Mouse (Mus musculus) stomach, postnatal 0 days (tissue): ENCODE results near the gene Gm13695.

ENCODE experiments used
- CTCF ChIP-seq: IDR thresholded peaks from 2 replicates; pipeline ENCODE4 v1.5.1; 2016; ENCODE audit warnings: antibody characterized with exemption, low read depth, mild to moderate bottlenecking, moderate library complexity
- EP300 ChIP-seq: optimal IDR thresholded peaks from 2 replicates; pipeline ENCODE3; 2016; ENCODE audit warnings: antibody characterized with exemption

DNA sequence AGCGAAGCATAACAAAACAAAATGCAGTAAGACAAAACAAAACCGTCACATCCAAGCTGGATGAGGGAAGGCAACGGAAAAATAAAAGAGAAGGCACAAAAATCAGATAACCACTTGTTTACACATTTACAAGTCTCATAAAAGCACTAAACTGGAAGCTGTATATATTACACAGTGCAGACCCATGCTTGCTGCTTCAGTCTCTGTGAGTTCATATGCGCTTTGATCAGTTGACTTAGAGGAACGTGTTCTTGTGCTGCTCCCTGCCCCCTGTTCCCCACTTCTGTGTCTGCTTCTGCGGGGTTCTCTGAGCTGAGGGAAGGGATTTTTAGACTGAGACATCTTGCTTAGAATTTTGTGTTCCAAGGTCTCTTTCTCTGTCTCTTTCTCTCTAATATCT lies 47.5 kb downstream of the Gm13695 start:
- TF ChIP-seq CTCF (no peak), EP300 (no peak)
